Mouse (Mus musculus): Measurements from ENCODE around the gene Gga1.
"Not testable (repeated sequence)": the region's sequence is repeated elsewhere in the genome, so short reads cannot be mapped to it uniquely, and the experiment has no call there.

The Gga1 gene

GRCm38 (mm10) chr15:78873803-78874435 is 3.1 kb upstream of the Gga1 start:
- intact Hi-C loops (cut with DNase I), result no loop called here

GRCm38 (mm10) chr15:78874989-78875388 is 2.0 kb upstream of the Gga1 start:
- intact Hi-C loops (cut with DNase I), result no loop called here

GRCm38 (mm10) chr15:78875537-78875936 is 1.5 kb upstream of the Gga1 start:
- intact Hi-C loops (cut with DNase I), result no loop called here

GRCm38 (mm10) chr15:78876258-78876696 is 713 bp upstream of the Gga1 start:
- intact Hi-C loops (cut with DNase I), result no loop called here

GRCm38 (mm10) chr15:78877810-78878390 is 910 bp downstream of the Gga1 start:
- intact Hi-C loops (cut with DNase I), result no loop called here

GRCm38 (mm10) chr15:78878792-78879516 is 2.0 kb downstream of the Gga1 start:
- intact Hi-C loops (cut with DNase I), result not testable (repeated sequence)

- intact Hi-C loops (cut with DNase I), result no loop called here
Measured at GRCm38 (mm10) chr15:78880432-78880831, 3.4 kb downstream of the Gga1 start.

GRCm38 (mm10) chr15:78881828-78882227 is 4.8 kb downstream of the Gga1 start:
- intact Hi-C loops (cut with DNase I), result no loop called here

GRCm38 (mm10) chr15:78889401-78889853 is 12.4 kb downstream of the Gga1 start:
- intact Hi-C loops (cut with DNase I), result no loop called here

GRCm38 (mm10) chr15:78892440-78892839 is 15.4 kb downstream of the Gga1 start:
- intact Hi-C loops (cut with DNase I), result no loop called here

- intact Hi-C loops (cut with DNase I), result no loop called here
Measured at GRCm38 (mm10) chr15:78894726-78895125, 17.7 kb downstream of the Gga1 start.

GRCm38 (mm10) chr15:78895741-78896140 is 18.8 kb downstream of the Gga1 start:
- intact Hi-C loops (cut with DNase I), result no loop called here

- intact Hi-C loops (cut with DNase I), result no loop called here
Measured at GRCm38 (mm10) chr15:78896149-78896548, 19.2 kb downstream of the Gga1 start.

GRCm38 (mm10) chr15:78897488-78897887 is 20.5 kb downstream of the Gga1 start:
- intact Hi-C loops (cut with DNase I), result no loop called here

GRCm38 (mm10) chr15:78898507-78899001 is 21.6 kb downstream of the Gga1 start:
- intact Hi-C loops (cut with DNase I), result no loop called here

GRCm38 (mm10) chr15:78899409-78899739 is 22.4 kb downstream of the Gga1 start, which contains the start of gene Gm49510:
Gene Gm49510, plus strand, starts transcription at chr15:78899667.
- intact Hi-C loops (cut with DNase I), result no loop called here

- intact Hi-C loops (cut with DNase I), result no loop called here
Measured at GRCm38 (mm10) chr15:78899740-78900584, 23.0 kb downstream of the Gga1 start, which contains the start of gene Sh3bp1. Gene Sh3bp1, plus strand, starts transcription at chr15:78899768.

- intact Hi-C loops (cut with DNase I), result no loop called here
Measured at GRCm38 (mm10) chr15:78900585-78901421, 23.8 kb downstream of the Gga1 start.

GRCm38 (mm10) chr15:78901422-78901789 is 24.4 kb downstream of the Gga1 start:
- intact Hi-C loops (cut with DNase I), result no loop called here

GRCm38 (mm10) chr15:78903243-78903642 is 26.3 kb downstream of the Gga1 start:
- intact Hi-C loops (cut with DNase I), result no loop called here

Measured in adrenal gland (tissue).